Mouse (Mus musculus) frontal cortex, postnatal 10 days (tissue): ENCODE measurements at regions not wholly inside any gene's neighbourhood (a gene's known extent, or its start where the extent isn't known, plus 50 kb on each side); places are given as distances from the start of the nearest gene placed in this dataset.

Source experiments
- DNase-seq, 2 experiments: peaks; one replicate each; pipeline ENCODE4 v3.0.0; 2022; ENCODE audit warnings: low spot score in 2 of 2, mixed read lengths in 1 of 2

- DNase-seq = no peak
Observed at GRCm38 (mm10) chr8:90503306-90503705, 155.2 kb upstream of the Tox3 start.

DNA sequence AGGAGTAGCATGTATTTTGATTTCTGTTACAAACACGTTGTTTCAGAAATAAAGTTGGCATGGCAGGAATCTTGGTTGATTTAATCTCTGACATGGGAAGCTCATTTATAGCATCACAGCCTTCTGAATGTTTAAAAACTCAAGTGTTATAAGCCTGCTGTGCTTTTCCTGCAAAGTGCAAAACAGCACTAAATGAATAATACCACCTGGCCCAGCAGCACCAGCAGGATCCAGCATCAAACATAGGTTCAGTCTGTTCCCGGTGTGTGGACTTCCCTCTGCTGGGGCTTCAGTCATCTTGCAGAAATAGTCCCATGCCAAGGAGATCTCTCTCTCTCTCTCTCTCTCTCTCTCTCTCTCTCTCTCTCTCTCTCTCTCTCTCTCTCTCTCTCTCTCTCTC, 154.7 kb upstream of the Tox3 start:
- no peak for DNase-seq

GRCm38 (mm10) chr8:90499315-90499714, 151.2 kb upstream of the Tox3 start:
- no peak for DNase-seq

DNA sequence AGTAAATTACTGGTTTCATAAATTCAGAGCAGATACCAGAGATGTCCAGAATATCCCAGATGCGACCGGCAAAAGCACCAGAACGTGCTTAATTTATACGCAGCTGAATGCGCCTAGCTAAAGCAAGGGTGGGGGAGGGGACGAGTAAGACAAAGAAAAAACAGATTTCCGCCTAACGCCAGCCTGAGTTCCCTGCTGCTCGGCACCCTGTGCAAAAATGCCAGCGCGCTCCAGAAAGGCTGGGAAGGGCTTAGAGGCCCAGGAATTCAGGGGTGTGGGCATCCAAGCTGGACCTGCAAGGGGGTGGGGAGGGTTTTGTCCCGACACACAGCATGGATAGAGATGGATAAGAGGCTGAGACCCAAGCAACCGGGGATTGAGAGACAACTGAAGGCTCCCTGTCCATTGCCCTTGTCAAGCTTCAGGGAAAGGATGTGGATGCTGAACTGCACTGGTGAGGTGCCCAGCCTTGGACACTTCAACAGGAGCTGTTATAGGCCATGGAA, 148.6 kb upstream of the Tox3 start:
- peak; percentile 38 to 53 for DNase-seq

- no peak for DNase-seq
Observed at GRCm38 (mm10) chr8:90495943-90496371, 147.8 kb upstream of the Tox3 start.

GRCm38 (mm10) chr8:90492521-90493225, 144.5 kb upstream of the Tox3 start:
- no peak for DNase-seq

- DNase-seq = no peak
Observed at GRCm38 (mm10) chr8:90491691-90492090, 143.5 kb upstream of the Tox3 start.

- DNase-seq = no peak
Observed at GRCm38 (mm10) chr8:90490734-90491441, 142.7 kb upstream of the Tox3 start.

DNA sequence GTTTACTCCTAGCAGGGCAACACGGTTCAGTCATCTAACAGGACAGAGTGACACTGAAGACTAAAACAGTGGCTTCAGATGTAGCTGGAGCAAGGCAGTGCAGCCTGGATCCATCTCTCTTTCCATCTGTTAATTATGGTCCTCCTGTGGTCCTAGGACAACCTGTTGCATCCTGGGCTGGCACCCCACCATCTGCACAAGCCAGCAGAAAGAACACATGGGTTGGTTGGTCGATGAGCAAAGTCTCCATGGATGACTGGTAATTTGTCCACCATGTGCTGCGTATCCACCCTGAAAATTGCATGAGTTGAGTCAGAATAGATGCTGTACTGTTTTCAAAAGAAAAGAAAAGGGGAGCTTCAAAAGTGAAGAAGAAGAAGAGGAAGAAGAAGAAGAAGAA, 138.4 kb upstream of the Tox3 start:
- no peak for DNase-seq

DNA sequence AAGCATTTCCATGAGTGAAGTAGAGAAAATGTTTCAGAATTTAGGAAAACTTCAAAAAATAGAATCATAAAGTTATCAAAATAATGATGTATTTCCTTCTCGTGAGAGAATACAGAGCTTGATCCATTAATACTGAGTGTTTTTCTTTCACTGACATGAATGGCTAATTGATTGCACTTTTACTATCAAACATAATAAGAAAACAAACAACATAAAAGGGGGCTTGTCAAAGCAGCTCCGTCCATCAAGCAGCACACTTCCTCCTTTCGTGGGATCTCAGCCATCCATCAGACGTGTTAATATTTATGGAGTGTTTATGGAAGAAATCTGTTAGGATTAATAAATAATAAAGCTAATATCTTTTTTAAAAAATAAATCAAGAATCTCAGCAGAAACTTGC, 130.0 kb upstream of the Tox3 start:
- DNase-seq = no peak

GRCm38 (mm10) chr8:90474066-90474465, 125.9 kb upstream of the Tox3 start:
- no peak for DNase-seq

DNA sequence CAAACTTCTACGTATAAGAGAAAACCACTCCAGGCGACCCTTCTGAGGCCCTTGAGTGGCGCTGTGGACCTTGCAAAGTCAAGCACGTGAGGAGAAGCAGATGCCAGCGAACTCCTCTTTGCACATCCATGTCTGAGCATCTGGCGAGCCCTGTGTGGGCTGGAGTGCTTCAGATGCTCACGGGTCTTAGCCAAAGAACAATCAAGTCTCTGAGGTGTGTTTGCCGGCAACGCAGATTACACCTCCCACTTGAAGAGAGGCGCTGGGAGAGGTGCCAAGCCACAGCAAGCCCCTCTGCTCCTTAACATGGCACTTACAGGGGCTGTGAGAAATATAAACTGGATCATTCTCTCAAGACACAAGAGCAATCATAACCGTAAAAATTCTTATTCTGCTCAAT, 122.7 kb upstream of the Tox3 start:
- peak in 1 of 2 experiments; percentile 23 for DNase-seq

DNA sequence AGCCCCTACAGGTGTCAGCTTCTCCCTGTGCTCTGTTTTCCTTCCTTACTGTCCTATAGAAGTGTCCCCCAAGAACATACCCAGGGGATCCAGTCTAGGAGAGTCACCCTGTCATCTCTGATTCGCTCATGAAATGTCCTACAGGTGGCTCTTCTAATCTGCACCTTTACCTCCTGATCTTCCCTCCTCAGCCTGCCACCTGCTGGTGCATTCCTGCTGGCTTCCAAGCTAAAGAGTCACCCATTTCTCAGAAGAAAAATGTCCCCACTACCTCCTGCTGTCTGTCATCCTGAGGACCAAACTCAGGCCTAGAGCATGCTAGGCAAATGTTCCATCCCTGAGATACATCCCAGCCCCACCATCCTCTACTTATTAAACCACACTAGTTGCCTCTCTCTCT, 115.6 kb upstream of the Tox3 start:
- no peak for DNase-seq

- no peak for DNase-seq
Observed at GRCm38 (mm10) chr8:90455321-90455720, 107.2 kb upstream of the Tox3 start.

DNA sequence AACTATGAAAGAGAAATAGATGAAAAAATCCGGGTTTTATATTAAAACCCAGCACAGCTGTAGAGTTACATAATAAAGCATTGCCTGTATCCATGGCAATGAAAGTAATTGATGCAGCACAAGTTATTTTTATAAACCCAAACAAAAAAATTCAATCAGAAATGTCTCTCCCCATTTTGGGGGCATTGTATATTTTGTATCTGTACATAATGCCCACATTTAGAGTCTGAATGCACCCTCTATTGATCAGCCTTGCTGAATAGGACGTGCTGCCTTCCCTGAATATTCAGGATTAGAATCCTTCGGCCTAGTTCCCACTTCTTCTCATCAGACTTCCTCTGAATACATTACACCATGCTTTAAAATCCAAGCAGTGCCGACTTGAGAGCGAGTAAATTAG, 106.0 kb upstream of the Tox3 start:
- DNase-seq = no peak

DNA sequence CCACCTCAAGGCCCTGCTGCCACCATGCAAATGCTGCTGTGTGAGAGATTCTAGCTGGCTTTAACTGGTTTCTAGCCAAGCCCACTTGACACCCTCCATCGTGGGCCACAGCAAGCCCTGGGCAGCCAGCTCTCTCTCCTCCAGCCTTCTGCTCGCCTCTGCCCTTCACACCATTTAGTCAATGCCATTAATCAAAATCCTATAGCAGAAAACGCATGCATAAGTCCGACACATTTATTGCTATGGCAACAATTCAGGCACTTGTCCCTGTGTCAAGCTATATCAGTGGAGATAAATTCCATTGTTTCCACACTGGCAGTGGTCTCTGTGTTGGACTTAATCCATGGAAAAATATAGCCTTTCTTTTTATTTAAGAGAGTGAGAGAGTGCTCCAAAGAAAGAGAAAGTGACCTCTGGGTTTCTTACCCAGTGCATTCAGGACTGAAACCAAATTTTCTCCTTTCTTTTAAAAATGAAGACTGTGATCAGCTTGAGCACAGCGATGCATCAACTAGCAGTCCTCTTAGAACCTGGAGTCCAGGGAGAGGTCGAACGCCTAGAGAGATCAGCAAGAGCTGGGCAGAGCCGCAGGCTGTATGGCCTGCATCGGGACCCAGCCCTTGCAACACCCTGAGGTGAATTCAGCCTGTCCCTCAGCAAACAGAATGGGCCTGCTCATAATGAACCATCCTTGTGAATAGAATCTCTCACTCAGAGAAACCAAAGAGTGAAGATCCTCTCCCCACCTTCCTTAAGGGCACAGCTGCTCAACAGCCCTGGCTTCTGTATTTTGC, 93.1 kb upstream of the Tox3 start:
- no peak for DNase-seq

- DNase-seq = no peak
Observed at GRCm38 (mm10) chr8:90414021-90414420, 65.9 kb upstream of the Tox3 start.
